Mouse (Mus musculus): ENCODE results near the gene Camta1.

GRCm38 (mm10) chr4:151150115-151150514 lies 711.6 kb downstream of the Camta1 start:
- TF ChIP-seq CTCF (conservative IDR thresholded peaks at IDR 0.05; ENCODE audit: low read length) (no peak), NANOG (IDR thresholded peaks at IDR 0.05; ENCODE audit: borderline replicate concordance, low read length) (no peak), POU5F1 (IDR thresholded peaks at IDR 0.05; ENCODE audit: borderline replicate concordance, low read length) (no peak)
